Mouse (Mus musculus) heart, postnatal 36 days (tissue): Measurements from ENCODE around the gene Pcbp1. TPM values are rescaled to one million over a fixed set of nuclear protein-coding genes. Genes with fewer than 3 reads are reported as not detected.

Experiments
- microRNA-seq, 2 experiments: library from miRNA; unstranded; fragments of <30 nt; microRNA quantifications; one replicate each; pipeline ENCODE4 v1.2.0; 2021; ENCODE audit warnings: borderline number of aligned reads in 2 of 2
- total RNA-seq, 2 experiments: library from RNA; stranded (reverse); gene quantifications; 2 replicates each; pipeline ENCODE4 v1.2.3; 2021

Gene Pcbp1
- total RNA-seq, 2 experiments from 2014 or later = 147 to 159 TPM

Small RNA genes within 50 kb of the gene (microRNA-seq; reads per million reads assigned to microRNA genes)
- gene Gm22184 = 0 reads per million in 2 experiments

Other genes starting within 250 kb of the Pcbp1 start
- gene Fam136a, start 160.7 kb downstream of the Pcbp1 start, total RNA-seq = 10 to 100 TPM; 26.8 to 28.9 TPM
- 10 to 100 TPM; 34.1 to 42.1 TPM for gene Snrpg, start 155.0 kb downstream of the Pcbp1 start, total RNA-seq
- gene Pcyox1, start 129.2 kb downstream of the Pcbp1 start, total RNA-seq = 10 to 100 TPM; 74.9 to 92.7 TPM
- 10 to 100 TPM; 18.1 to 26.4 TPM for gene Tia1, start 122.1 kb downstream of the Pcbp1 start, total RNA-seq
- not detected for gene Gm44790, start 99.7 kb downstream of the Pcbp1 start, total RNA-seq
- gene C87436, start 87.9 kb downstream of the Pcbp1 start, total RNA-seq = 10 to 100 TPM in 1 of 2 experiments, 1 to 10 TPM in 1; 9.6 to 10.9 TPM
- not detected for gene Asprv1, start 101.8 kb upstream of the Pcbp1 start, total RNA-seq
- 1 to 10 TPM; 8.8 to 9.5 TPM for gene Mxd1, start 142.8 kb upstream of the Pcbp1 start, total RNA-seq
- 10 to 100 TPM; 43.2 to 47.2 TPM for gene Snrnp27, start 158.2 kb upstream of the Pcbp1 start, total RNA-seq
- 1 to 10 TPM; 4.4 to 4.6 TPM for gene Gmcl1, start 207.1 kb upstream of the Pcbp1 start, total RNA-seq